Mouse (Mus musculus) olfactory bulb, adult 2 months (tissue): ENCODE data around the gene Ip6k1.

Experiments used
- CTCF ChIP-seq: fragments of 200-500 bp; IDR thresholded peaks from 2 replicates; pipeline ENCODE4 v1.5.1; 2012; ENCODE audit warnings: low read depth, mild to moderate bottlenecking, low read length, moderate library complexity; ENCODE audit not compliant: insufficient read depth
- POLR2A ChIP-seq: fragments of 200-500 bp; IDR thresholded peaks from 2 replicates; pipeline ENCODE4 v1.6.1; 2012; ENCODE audit warnings: mild to moderate bottlenecking, low read depth, low read length, moderate library complexity; ENCODE audit not compliant: insufficient read depth

GRCm38 (mm10) chr9:108051931-108052220 lies 49.6 kb downstream of the Ip6k1 start:
- TF ChIP-seq POLR2A, result no peak
- no peak for TF ChIP-seq CTCF
